Mouse (Mus musculus) induced T-regulatory cell, adult 2 months (primary cell): ENCODE measurements around the gene Tnfsf13.
A peak's percentile ranks its signal among the peaks of the same experiment; 100 is the strongest.

Experiments used
- DNase-seq: peaks from one replicate; pipeline ENCODE4 v3.0.0-alpha.2; 2012; ENCODE audit warnings: low read depth

The Tnfsf13 gene

DNA sequence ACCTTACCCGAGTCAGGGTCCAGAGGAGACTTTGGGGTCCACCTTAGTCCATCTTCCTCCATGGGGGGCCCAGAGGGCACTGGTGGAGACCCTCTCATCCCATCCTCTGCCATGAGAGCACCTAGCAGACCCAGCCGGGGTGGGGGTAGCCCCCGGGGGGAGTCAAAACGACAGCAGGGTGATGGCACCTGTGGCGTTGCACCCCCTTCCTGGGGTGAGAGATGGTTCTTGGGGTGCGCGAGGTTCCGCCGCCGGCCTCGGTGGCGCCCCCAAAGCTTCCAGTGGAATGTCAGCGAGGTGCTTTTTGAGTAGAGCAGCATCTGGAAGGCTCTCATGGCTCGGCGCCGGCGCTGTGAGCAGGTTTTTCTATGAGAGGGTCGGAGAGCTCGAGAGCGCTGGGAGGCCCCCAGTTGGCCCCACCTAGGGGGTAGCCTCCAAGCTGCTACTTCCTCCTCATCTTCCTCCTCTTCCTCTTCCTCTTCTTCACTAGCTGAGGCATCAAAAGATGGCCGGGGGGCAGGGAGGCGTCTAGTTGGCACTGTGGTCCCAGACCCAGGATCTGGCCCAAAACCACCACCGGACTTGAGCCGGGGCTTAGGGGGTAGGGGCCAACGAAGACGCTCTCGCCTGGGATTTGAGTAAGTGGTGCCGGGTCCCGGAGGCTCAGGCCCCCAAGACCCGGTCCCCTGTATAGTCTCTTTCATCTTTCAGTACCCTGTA lies 5.3 kb downstream of the Tnfsf13 start:
- no peak for DNase-seq

DNA sequence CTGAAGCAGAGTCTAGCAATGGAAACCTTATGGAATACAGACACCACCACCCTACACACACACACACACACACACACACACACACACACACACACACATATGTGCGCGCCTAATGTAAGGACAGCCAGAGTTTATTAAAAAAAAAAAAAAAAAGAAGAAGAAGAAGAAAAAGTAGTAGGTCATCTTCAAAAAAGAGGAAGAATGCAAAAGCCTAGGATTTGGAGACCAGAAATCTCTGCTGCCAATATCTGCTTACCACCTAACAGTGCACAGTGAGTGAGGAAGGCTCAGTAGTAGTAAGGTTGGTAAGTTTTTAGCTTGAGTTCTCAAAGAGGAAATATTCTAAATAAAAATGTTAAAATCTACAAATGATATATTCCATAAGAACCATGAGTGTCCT lies 6.4 kb downstream of the Tnfsf13 start:
- DNase-seq, result no peak

DNA sequence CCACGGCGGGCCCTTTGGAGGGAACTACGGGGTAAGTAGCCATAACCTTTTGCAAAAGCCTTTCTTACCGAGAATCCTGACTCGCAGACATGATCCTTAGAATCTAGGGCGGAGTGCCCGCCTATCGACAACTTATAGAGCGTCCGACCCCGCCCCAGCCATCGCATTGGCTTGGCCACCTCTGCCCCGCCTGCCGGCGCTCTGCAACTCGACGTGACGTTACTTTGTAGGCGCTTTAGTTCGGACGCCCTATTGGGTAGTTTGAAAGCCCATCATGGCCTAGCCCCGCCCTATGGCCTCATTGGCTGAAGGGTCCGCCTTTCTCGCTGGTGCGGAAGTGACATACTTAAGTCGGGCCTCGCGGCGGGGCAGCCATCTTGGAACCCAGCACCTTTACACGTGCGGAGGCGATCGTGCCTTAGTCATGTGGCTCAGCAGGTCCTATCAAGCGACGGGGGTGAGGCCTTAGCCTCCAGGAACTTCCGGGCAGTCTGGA lies 13.3 kb downstream of the Tnfsf13 start, which contains the start of gene Eif4a1:
Eif4a1 (minus strand) TSS at position 213 of the 496 bp plus-strand sequence.
- peak; percentile 100 for DNase-seq

DNA sequence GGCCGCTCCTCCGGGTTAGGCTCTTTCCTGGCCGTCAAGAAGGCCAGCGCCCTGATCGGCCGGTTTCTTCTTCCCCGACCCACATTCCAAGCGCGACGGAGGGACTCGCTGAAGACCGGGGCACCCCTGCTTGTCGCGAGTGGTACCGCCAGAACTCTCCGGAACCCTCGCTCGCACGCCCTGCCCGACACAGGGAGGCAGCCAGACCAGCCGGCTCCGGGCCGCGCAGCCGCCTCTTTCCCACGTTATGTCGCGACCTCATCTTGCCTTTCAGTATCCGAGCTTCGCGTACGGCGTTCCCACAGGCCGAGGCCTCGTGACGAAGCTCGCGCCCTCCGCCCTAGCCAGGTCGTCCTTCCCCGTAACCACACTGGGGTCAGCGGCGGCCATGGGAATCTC lies 13.9 kb downstream of the Tnfsf13 start:
- DNase-seq, result no peak

DNA sequence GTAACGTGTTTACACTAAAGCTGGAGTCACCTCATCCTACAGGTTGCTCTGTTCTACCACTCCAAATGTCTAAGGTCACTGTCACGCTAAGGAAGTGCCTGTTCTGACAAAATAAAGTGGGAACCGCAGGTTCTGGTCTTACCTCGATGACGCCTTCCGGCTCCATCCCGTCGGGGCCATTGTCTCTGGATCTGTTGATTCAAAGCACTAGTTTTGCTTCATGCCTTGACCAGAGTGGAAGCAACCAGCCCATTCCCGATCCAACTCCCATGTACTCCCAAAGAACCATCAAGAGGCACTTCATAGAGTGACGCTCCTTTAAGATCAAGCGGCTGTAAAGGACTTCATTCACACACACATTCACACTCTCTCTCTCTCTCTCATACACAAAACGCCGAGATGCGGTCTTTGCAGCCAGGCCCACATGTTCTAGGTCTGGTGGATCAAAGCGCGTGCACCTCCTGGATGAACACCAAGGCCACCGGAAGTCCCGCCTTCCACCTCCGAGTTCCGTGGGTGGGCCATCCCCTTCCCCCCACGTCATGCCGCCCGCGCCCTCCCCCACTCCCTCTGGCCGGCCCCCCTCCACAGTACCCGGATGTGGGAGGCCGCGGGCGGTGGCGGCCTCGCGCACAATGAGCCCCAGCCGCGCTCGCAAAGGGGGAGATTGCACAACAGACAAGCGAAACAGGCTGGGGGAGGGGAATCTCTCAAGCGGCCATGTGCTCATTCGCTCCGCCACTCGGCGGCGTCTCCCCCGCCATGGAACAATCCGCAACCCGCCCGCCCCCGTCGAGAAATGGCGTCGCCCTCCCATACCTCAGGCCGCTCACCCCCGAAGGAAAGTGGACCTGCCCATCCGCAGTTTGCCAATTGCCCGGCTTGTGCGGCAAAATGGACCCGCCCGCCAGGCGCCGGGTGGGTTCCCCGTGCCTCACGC lies 14.5 kb downstream of the Tnfsf13 start:
- DNase-seq, result peak; percentile 99

DNA sequence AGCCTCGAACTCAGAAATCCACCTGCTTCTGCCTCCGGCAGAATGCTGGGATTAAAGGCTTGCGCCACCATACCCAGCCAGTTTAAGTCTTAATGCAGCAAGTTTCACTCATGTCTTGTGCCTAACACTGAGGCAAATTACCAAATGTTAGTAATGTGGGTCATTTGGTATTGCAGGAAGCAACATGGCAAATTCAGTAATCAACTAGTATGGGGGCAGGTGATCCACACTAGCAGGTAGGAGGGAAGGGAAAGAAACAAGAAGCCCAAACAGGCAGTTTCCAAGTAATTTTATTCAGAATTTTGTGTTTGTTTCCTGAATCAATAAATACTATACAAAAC lies 18.9 kb downstream of the Tnfsf13 start:
- DNase-seq, result no peak

DNA sequence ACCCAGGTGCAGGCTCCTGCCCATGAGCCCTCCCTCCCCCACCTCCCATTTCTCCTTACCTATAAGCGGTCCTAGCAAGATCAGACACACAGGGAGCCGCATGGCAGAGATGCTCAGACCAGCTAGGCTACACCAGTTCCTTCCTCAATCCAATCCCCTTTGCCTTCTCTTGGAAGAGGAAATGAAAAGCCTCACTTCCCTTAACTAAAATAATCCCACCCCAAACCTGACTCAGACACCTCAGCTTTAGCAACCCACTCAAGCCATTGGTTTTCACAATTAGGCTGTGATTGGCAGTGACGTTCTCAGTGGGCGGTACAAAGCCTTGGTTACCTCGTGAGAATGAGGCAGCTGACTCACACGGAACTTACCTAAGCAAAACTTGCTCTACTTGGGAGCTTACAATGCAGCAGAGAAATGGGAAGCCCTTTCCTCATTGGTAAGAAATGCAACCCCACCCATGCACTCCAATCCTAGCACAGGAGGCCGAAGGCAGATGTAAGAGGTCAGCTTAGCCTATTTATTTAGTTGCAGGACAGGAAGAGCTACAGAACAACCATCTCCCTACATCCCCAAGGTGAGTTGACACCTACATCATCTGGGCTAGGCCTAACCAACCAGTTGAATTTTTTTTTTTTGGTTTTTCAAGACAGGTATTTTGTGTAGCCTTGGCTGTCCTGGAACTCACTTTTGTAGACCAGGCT lies 19.5 kb downstream of the Tnfsf13 start, which contains the start of gene Cd68:
Cd68 (minus strand) TSS at position 193 of the 704 bp plus-strand sequence.
- DNase-seq, result peak; percentile 82

DNA sequence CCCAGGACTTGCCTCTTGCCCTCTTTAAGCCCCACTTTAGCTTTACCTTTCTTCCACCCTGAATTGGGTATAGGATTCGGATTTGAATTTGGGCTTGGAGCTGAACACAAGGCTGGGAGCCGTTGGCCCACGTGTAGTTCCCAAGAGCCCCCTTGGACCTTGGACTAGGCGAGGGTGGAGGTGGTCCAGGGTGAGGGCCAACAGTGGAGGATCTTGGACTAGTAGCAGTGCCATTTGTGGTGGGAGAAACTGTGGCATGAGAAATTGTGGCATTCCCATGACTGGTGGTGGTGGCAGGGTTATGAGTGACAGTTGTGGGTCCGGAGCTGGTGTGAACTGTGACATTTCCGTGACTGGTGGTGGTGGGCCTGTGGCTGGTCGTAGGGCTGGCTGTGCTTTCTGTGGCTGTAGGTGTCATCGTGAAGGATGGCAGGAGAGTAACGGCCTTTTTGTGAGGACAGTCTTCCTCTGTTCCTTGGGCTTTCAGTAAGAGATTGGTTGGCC lies 20.1 kb downstream of the Tnfsf13 start:
- peak; percentile 29 for DNase-seq

DNA sequence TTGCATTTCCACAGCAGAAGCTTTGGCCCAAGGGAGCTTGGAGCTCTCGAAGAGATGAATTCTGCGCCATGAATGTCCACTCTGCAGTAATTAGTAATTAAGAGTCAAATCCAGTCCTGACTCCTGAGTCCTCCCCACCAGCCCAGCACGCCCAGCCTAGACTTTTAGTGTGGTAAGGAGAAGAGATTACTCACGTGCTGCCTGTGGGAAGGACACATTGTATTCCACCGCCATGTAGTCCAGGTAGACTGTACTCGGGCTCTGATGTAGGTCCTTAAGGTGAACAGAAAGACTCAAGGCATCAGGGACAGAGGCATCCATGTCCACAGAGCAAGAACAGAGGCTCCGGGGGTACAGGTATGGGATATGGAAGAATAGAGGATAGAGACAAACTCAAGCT lies 20.7 kb downstream of the Tnfsf13 start:
- no peak for DNase-seq

DNA sequence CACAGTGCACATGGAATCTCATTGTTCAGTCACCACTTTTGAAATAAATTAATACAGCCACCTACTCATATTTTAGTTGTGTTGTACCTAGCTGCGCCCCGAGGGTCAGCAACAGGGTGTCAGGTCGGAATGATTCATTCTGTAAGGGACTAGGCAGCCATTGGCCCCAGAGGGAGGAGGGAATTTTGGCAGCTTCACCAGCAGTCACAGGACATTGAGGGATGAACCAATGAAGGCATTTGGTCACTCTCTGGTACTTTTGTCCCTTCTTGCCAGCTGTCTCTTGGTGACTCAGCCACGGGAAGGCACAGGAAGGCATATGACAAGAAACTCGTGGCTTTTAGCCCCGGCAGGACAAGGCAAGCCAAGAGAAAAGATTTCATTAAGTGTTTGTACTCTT lies 21.8 kb downstream of the Tnfsf13 start:
- DNase-seq, result peak; percentile 16

DNA sequence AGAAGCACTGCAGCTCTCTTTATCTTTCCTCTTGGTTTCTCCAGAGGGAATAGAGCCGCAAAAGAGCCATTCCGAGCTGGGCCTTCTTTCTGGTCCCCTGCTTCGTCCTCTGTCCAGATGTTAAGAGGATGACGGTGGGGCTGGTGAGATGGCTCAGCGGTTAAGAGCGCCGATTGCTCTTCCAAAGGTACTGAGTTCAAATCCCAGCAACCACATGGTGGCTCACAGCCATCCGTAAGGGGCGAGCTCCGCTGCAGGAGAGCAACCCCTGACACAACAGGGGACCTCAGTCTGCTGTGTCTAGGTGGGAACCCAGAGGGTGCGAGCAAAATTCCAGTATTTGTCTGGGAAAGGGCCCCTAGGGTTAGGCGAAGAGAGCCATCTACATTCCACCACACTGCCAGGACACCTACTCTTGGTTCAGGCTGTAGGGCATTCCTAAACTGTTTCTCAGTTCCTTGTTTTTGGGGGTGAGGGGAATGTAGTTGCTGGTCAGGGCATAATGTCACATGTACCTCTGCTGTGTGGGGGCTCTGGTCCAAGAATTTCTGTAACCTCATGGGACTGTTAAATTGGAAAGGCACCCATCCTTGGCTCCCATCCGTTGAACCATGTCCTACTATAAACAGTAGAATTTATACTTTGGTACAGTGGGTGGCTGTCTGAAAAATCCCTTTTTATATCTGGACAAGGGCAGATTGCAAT lies 22.5 kb downstream of the Tnfsf13 start:
- DNase-seq, result peak; percentile 21

DNA sequence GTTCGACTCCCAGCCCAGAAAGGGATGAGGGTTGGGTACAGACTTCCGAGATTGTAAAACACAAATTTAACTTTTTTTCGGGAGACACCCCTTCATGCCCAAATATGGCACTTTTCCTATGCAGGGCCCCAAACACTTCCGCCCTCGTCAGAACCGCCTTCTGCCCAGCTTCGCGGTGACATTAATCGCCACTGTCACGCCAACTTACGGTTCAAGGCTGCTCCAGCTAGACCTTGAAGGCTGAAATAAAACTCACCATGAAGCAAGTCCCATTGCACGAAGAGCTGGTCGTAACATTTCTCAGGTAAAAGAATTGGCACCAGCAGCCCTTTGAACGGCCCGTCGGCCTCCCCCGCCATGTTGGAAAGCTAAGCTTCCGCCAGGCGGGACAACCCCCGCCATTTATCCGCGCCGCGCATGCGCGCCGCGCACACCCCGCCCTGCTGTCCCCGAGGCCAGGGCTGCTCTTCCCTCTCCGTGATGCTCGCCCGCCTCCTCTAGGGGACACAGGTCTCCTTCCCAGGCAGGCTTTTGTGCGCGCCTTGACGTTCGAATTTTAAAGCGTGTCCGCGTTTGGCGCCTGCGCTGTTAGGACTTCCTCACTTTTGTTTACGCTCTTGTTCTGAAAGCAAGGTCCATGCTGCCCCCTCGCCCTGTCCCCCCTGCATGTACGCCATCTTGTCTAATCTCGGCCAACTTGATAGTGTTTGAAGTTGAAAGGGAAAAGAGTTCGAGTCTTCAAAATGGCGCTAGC lies 23.2 kb downstream of the Tnfsf13 start, which contains the start of gene Mpdu1:
Mpdu1 (minus strand) TSS at position 430 of the 754 bp plus-strand sequence.
- DNase-seq, result peak; percentile 98

DNA sequence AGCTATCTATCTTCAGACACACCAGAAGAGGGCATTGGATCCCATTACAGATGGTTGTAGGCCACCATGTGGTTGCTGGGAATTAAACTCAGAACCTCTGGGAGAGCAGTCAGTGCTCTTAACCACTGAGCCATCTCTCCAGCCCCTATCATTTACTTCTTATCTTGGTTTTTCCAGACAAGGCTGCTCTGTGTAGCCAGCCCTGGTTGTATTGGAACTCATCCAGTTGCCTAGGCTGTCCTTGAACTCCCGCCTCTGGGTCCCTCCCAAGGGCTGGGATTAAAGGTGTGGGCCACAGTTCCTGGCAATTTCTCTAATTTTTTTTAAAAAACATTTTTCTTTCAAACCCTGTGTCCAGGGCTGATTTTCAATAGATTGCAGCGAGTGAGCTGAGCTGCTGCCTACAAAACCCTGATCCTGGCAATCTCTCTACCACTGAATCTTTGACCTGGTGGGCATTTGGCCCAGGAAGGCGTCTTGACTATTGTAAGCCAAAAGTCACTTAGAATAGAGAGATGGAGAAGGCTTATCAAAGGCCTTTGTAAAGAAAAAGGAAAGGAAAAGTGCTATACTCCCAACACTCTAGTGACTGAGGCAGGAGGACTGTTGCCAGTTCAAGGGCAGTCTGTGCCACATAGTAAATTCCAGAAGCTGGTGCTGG lies 24.2 kb downstream of the Tnfsf13 start:
- DNase-seq, result no peak

DNA sequence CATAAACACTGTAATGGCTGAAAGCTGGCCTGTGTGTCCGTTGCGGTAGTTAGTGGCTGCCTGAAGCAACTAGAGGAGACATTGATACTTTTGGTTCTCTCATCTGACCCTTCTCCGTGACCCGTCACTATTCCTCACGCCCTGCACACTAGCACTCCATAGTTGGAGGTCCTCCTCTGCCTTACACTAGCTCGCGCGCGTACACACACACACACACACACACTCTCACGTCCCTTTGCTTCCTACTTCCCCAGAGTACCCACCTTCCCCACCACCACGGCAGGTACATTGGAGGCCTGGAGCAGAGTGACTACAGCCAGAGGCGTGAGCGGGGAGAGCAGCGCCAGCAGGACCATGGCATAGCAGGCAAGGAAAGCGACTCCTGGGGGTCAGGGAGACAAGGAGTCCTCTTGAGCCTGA lies 28.1 kb downstream of the Tnfsf13 start:
- DNase-seq, result no peak

DNA sequence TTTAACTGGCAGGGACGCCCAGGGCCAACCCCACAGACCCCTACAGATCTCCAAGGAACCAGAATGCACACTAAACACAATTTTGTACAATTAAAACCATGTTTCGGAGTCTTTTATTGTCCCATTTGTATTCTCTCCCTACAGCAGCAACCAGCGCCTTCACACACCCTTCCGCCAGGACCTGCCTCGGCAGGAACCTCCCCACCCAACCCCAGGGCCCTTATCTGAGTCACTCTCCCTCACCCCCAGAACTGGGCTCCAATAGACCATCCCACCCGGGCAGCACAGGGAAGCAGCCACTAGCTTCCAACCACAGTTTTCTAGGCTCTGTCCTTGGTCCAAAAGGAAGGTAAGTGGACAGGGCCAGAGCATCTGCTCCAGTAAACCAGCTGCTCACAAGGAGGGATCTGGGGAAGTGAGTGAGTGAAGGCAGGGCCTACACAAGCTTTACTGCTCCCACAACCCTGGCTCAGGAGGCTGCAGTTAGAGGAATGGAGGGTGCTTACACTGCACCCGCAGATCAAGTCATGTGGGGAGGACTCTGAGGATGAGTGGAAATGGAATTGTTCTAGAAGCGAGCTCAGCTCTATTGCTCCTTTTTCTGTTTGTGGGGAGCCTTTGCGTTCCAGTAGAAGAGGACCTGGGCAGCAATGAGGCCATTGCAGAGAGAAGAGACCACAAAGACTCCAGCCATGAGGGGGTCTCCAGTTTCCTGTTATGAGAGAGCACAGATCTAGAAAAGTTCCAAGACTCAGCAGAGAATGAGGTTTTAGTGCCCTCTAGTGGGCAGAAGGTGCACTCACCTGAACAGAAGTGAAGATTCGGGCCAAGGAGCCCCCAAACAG lies 28.7 kb downstream of the Tnfsf13 start:
- peak; percentile 83 for DNase-seq

DNA sequence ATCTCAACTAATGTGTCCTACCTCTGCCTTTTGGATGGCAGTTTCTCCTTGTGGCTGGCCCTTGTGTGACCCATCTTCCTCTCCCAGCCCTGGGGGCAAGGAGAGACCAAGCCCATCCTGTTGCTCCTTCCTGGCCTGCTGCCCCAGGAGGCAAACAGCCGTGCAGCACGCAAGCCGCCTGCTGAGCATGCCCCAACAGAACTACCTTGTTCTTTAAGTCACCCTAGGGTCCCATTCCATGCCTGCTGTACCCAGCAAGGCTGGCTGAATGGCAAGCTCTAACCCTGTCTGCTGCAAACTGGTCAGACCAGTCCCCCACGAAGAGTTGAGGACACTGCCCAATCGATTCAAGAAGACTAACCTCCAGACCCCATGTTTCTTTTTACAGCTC lies 29.5 kb downstream of the Tnfsf13 start:
- DNase-seq, result no peak

DNA sequence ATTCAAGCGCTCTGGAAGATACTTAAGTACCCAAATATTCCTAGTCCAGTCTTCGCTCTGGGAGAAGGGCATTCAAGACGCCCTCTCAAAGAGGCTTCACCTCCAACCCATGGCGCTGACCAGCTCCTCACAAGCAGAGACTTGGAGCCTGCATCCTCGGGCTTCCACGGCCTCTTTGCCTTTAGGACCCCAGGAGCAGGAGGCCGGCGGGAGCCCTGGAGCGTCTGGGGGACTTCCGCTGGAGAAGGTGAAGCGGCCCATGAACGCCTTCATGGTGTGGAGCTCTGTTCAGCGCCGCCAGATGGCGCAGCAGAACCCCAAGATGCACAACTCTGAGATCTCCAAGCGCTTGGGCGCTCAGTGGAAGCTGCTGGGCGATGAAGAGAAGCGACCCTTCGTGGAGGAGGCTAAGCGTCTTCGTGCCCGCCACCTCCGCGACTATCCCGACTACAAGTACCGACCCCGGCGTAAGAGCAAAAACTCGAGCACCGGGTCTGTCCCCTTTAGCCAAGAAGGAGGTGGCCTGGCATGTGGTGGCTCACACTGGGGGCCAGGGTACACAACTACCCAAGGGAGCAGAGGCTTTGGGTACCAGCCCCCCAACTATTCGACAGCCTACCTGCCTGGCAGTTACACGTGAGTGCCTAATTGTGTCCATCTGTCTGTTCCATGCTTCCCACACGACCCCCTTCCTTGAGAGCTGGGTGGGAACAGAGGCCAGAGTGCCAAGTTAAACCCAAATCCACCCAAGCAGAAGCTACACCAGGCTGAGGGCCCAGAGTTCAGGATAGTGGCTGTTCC lies 30.1 kb downstream of the Tnfsf13 start, which contains the start of gene Sox15:
Sox15 (plus strand) TSS at position 51 of the 801 bp plus-strand sequence.
- DNase-seq, result peak; percentile 51

DNA sequence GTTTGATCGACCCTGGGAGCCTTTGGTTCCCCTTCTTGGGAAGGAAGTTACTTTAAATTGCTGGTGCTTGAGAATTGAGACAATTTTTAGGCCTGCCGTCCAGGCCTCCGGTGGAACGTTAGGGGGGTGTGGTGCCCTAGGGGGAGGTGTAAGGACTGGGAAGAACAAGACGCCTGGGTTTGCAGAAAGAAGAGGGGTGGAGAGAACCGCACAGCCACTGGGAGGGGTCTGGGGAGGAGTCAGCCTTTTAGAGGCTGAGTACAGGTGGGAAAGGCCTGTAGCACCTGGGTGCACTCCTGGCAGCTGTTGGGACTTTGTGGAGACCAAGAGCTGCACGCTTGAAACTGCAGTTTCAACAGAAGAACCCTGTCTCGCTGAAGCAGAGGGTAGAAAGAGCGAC lies 30.8 kb downstream of the Tnfsf13 start:
- no peak for DNase-seq
